Mouse (Mus musculus) lung, postnatal 14 days (tissue): Measurements from ENCODE around the gene Sgpl1.
"Not testable (repeated sequence)": the region's sequence is repeated elsewhere in the genome, so short reads cannot be mapped to it uniquely, and the experiment has no call there.

Experiments used
- DNase-seq: peaks from one replicate; pipeline ENCODE4 v3.0.0; 2021

The Sgpl1 gene

DNA sequence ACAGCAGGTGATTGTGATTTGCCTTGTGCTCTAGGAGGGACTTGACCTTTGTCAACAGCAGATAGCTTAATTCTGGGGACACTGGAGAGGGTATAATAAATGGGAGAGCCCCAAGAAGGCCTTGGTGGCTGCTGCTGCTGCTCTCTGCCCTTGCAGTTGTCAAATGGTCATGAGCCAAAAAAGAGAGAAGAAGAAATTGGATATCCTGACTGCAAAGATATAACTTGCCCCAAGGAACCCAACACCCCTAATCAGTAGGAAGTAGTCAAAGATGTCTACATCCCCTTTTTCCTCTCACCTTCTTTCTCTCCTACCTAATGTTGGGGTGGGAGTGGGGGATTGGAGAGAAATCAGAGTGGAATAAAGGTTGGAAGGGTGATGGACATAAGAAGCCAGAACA lies 4.6 kb upstream of the Sgpl1 start:
- no peak for DNase-seq

DNA sequence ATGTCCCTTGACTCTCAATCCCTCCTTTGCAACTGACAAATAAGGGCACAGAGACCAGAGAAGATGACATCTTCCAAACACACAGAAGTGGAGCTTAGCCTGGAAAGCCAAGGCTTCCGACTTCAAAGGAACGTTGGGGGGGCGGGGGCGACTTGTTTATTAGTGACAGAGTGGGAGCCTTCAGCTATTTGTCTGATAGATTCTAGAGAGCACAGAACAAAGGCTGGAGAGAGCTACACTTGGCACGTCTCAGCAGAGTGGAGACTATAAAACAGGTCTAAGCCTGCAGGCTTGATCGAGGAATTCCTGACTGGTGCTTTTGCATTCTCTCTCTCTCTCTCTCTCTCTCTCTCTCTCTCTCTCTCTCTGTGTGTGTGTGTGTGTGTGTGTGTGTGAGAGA lies 3.1 kb upstream of the Sgpl1 start:
- no peak for DNase-seq

DNA sequence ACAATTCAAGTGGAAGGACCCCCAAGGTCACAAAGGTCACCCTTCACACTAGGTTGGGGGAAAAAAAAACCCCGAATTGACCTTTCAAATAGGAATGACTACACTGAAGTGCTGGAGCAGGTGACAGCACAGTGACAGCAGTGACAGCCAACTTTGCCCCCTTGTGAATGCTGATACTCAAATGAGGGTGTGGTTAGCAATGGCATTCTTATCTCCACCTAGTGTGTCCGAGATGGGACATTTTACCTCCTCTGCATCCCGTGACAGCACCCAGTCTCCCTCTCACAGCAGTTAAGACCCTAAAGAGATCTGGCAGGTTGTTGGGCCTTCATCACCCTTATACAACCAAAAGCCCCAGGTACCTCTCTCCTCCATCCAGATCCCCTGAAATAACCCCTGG lies 2.0 kb upstream of the Sgpl1 start:
- no peak for DNase-seq

DNA sequence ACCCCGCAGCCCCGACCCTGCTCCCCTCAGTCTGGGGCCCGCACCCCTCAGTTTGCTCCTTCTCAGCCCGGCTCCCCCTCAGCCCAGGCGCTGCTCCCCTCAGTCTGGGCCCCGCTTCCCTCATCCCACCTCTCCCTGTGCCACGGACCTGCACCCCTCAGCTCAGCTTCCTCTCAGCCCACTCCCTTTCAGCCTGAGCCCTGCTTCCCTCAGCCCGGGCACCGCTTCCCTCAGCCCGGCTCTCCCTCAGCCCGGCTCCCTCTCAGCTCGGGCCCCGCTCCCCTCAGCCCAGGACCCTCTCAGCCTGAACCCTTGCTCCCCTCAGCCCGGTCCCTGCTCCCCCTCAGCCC lies 721 bp downstream of the Sgpl1 start:
- peak; percentile 24 for DNase-seq

DNA sequence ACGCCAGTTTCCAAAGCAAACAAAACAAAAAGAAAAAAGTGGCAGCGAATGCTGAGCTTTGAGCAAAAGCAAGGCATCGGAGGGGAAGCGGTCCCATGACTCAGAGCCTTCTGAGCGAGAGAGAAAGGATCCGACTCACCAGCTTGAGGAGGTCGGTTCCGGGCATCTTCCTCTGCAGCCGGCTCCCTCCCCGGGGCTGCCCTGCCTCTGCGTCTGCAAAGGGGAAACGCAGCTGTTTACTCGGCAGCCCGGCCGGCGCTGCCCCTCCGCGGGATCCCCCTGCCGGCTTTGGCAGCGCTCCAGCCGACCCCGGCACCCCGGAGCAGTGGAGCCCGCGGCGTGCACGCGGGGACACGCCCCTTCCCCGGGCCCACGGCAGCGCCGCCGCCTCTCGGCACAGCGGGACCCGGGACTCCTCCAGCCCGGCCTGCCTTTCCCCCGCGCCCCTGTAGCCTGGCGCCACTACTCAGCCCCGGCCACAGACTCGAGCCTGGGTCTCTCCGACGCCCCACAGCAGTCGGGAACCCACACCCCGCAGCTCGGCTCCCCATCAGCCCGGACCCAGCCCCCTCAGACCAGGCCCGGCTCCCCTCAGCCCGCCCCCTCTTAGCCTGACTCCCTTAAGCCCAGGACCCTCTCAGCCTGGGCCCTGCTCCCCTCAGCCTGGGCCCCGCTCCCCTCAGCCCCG lies 1.2 kb downstream of the Sgpl1 start:
- peak; percentile 49 for DNase-seq

DNA sequence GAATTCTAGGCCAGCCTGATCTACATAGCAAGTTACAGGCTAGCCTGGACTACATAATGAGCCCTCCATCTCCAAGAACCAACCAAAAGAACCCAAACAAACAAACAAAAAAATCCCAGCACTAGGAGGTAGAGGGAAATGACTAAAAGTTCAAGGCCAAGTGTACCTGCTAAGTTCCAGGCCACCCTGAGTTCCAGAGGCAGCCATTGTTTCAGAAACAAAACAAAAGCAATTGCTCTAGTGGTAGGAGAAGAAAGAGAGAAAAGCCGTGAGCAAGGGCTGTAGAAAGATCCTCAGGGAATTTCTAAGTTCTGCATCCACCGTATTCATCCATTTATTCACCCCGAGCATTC lies 1.8 kb downstream of the Sgpl1 start:
- no peak for DNase-seq

DNA sequence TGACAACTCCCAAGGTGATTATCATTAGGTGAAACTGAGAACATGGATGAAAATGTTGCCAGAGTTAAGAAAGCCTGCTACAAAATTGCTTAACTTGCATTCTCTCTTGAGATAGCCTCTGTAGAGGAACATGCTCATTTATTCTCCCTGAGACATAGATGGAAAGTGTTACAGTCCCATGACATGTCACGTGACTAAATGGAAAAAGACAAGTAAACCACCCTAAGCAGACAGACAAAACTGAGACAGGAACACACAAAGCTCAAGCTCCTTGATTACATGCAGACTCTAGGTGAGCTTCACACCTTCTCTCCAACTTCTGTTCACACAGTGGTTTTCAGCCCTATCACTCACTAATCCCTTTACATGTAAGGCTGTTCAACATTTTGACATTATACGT lies 4.2 kb downstream of the Sgpl1 start:
- DNase-seq, result no peak

DNA sequence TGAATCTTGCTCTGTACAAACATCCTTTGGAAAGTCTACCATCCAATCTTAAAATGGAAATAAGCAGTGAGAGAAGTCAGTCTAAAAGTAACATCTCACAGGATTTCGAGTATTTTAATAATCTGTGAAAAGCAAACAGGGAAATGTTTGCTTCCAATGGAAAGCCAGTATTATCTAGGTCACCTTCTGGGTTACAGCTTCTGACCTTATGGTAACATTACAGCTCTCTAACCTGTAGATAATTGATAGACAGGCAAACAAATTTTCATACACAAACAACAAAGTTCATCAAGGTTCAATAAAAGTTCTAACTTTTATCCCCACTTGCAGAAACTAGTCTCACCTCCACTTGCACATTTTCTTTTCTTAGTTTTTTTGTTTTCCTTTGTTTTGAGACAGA lies 9.9 kb downstream of the Sgpl1 start:
- DNase-seq, result no peak

DNA sequence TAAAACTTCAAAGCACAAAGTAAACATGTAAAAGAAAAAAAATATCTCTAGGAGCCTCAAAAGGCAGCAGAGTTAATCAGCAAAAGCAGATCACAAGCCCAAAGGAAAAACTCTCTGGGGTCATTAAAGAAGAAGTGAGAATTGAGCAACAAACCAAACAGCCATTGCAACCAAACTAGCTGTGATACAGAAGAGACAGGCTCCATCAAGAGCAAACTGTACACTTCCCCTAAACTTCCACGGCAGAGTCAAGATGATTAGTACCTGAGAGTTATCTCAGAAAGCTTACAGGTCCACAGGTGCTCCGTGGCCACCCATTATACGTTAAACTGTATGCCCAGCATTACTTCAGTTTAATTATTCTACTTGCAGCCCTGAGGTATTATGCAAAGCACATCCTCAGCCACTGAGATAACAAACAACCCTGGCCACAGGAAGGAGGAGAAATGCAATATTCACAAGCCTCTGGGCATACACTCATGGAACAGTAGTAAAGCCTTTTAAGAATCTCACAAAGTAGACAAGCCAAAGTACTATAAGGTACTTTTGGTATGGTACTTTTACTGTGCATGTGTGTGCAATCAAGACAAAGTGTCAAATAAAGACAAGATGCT lies 12.2 kb downstream of the Sgpl1 start:
- no peak for DNase-seq

DNA sequence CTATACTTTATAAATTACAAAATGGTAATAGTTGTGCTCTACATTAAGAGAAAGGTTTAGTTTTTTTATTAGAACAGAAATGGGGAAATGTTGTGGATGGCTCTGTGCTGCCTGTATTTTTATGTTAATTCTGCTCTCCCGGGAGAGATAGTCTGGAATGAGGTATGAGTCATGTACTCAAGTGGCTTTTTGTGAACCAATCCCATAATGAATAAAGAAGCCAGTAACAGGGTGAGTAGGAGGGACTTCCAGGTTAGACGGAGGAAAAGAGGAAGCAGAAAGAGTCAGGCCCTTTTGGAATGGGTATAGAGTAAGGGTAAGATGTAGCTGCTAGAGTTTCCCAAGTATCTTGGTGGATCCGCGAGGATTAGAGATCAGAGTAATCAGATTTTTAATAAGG lies 13.5 kb downstream of the Sgpl1 start:
- DNase-seq, result no peak

DNA sequence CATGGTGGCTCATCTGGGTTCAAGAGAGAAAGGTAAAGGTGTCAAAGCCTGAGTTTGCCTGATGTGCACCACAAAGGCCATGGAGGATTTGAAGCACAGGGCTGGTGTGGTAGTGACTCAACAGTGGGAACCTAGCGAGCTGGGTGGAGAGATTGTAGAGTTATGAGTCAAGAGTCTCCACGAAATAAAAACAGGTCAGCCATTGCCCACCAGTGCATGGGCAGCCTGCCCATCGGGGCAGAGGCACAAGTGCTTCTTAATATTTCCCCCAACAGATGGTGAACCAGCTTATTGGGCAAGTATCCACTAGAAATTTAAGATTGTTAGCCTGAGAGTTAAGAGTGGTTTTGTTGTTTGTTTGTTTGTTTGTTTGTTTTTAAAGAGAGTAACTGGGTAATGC lies 16.5 kb downstream of the Sgpl1 start:
- DNase-seq, result no peak

DNA sequence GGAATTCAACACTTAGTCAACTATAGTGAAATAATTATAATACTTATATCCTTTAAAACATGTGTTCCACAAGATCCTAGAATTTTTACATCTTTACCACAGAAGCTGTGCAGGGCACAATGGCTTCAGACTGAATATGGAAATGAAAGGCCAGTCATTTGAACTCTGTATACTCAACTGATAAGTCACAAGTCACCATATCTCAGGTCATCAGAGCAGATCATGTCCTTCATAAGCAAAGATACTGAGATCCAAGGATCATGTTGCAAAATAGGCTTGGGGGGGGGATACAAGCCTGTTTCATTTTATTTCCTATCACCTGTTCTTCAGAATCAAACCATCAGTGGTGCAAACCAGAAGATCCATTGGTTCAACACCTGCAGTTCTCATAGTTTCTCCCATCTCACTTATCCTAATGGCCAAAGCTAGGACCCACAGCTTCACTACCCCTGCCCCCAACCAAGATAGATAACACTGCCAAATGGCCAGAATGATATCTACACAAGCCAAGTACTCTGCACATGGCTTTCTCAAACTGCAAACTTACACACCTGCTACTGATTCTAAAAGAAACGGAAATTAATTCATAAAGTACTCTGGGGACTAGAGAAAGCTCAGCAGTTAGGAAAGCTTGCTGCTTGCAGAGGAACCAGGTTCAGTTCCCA lies 18.7 kb downstream of the Sgpl1 start:
- no peak for DNase-seq

DNA sequence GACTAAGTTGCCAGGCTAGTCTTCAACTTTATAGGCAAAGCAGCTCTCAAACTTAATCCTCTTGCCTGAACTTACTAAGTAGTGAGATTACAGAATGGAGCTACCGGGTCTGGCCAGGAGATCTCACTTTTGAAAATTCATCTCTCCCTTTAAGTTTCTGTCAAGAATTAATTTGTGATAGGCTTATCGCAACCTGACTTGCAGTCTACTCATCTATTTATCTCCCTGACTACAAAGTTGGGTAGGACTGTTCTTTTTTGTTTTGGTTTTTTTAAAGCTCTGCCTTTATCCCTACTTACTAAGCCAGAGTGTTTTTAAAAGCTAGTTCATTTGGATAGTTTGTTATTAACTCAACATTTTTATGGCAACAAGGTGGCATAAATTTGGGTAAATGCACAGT lies 23.0 kb downstream of the Sgpl1 start:
- DNase-seq, result no peak

DNA sequence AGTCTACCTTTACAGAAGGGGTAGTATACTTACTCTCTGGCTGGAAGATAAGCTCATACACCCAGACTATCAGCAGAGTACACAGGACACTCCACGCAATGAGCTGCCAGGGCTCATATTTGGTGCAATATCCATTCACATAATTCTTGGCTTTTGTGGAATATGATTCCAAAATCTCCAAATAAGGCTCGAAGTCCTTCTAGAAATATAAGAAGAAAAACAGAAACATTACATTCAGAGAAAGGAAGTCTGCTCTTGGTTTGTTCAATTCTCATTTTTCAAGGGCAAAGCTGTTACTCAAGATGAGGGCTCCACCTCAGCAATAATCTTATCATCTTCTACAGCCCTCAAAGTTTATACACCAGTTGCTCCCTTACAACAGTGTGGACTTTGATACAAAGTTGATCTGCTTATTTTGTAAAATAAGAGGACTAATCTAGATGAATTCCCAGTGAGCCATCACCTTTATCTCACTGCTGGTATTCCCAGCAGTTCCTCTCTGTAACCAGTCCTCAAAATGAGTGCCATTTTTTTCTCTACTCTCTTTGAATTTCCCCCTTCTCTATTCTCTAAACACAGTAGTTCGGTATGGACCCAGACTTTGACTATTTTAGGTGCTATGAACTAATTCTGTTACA lies 24.1 kb downstream of the Sgpl1 start:
- DNase-seq, result no peak

DNA sequence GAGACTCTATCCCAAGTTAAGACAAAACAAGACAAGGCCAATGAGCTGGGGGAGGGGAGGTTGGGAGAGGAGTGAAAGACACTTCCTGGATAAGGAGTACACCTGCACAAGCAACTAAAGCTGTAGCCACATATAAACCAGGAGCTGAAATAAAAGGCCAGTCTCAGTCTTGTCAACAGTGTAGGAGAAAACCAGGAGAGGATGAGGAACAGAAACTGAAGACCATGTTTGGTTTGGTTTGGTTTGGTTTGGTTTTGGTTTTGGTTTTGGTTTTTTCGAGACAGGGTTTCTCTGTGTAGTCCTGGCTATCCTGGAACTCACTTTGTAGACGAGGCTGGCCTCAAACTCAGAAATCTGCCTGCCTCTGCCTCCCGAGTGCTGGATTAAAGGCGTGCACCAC lies 25.8 kb downstream of the Sgpl1 start:
- not testable (repeated sequence) for DNase-seq

DNA sequence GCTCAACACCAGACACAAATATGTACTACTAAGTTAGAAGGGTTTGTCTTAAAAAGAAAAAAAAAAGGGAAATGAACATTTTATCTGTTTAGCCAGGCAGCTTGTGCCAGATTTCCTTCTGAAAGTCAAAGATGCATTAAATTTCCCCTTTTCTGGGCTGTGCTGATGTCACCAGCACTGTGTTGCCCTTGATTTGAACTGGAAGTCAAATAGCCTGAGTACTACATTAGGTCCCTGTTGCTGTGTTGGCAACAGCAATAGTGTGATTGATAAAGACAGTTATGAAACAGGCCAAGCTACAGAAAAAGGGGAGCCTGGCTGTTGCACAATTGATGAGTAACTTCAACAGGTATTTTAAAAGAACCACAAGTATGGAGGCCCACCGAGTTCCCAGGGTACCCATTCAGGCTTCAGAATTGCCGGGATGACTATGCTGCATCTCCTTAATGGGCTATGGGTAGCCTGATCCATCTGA lies 33.2 kb downstream of the Sgpl1 start:
- DNase-seq, result no peak

DNA sequence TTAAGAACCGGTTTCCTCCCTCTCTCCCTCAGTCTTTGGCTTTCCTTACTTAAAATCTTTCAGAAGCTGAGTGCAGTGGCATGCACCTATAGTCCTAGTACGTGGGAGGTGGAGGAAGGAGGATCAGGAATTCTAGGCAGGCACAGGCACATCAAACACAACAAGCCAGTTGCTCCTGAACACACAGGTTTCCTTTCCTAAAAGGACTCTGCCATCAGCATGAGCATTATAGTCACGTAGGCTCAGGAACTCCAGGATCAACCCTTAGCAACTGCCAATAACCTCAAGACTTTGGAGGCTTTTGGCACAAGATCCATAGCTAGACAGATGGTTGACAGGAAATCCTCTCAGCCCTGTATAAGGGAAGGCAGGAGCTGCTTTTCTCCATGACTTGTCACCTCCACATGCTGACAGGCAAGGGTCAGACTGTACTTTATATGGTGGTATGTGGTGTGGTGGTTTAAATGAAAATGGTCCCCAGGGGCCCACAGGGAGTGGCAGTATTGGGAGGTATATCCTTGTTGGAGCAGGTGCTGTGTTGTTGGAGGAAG lies 43.9 kb downstream of the Sgpl1 start:
- DNase-seq, result no peak

DNA sequence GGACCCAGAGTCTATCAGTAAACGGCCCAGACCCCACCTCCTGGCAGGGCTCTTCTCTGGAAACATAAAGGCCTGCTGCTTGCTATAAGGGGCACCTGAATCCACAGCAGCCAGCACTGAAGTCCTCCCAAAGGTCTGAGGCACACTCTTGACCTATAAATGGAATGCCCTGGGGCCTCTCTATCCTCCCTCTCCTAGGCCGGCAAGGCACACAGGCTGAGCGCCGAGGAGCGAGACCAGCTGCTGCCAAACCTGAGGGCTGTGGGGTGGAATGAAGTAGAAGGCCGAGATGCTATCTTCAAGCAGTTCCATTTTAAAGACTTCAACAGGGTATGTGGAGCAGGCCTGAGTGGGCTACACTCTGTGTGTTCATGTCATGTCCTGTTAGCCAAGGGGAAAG lies 55.6 kb downstream of the Sgpl1 start:
- DNase-seq, result no peak

DNA sequence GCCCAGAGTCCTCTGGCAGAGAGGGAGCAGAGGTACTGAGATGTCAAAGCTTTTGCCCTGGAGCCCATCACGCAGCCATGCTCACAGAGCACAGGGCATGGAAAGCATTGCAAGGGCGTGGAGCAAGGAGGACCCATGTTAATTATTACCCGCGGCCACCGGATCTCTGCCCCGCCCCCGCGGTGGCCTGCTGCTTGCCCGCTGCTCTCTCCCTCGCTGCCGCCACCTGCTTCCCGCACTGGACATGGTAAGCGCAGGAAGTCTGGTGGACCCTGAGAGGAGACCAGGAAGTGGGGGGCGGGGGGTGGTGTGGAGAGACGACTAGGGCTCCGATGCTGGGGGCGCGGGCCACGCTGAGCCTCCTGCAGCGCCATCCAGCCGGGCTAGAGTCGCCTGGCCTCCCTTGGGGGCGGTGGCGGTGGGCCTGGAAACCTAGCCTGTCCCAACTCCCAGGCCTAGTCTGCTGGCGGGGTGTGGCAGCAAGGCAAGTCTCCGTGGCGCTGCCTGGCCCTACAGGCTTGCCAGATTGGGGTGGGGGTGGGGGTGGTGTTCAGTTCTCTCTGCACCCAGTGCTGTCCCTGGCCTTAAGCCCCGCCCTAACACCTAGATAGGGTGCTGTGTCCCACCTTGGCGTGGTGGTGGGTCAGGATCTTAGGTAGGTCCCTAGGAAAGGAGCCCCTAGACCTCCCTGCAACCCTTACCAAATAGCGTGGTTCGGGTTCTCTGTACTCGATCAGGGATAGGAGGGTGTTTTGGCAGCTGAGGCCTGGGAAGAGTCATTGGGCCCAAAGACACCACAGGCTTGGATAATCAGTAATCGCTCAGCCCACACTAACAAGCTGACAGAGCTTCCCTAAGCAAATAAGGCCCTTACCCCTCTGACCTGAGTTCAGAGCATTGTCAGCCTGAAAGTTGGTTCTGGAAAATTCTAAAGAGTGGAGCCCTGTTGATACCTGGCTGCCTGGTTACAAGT lies 58.0 kb downstream of the Sgpl1 start, which contains the start of gene Pcbd1:
Gene Pcbd1 (plus strand): TSS at position 162 of the 973 bp plus-strand sequence.
- peak; percentile 55 for DNase-seq

DNA sequence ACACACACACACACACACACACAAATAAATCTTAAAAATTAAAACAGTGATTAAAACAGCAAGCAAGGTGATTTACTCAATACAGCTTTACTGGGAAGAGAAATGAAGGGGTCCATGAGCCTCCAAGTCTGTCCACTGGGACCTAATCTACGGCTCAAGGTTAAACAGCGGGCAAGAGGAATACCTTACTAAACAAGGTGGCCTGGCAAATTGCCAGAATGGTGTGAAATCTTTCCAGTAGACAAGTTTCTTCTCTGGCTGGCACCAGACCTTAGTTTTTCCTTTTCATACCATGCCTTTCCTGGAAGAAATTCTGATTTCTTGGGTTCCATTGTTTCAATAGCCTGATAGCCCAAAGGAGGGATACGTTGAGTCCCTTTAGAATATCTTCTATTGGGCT lies 59.0 kb downstream of the Sgpl1 start:
- no peak for DNase-seq

DNA sequence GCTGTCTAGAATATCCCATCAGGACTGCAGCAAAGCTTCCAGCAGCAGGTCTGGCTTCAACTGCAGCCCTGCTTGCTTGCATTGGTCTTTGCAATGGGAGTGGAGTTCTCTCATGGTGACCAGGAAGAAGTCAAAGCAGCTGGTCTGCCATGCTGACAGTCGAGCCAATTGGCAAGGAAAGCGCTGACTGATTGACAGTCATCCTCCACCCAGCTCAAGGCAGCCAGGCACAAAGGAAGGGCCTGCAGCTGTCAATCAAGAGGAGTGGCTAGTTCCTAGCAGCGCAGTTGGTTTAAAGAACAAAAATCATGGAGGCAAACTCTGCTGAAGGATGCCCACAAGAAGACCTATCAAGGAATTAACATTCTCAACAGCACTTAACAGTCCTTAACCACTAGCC lies 61.0 kb downstream of the Sgpl1 start:
- DNase-seq, result no peak

DNA sequence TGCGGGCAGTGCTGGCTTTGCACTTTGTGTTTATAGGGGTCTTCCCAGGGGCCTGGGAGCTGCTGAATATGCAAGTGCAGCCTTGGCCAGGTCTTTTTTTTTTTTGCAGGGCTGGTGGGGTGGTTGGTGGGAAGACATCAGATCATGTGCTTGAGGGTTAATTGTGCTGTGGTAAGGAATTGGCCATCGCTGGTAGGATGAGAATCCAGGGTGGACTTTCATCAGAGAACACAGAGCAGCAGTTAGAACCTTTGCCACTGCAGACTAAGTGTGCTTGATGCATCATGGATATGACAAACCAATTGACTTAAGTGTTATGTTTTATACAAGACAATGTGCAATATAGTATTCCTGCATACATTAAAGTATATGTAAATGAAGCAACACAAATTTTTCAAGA lies 62.1 kb downstream of the Sgpl1 start:
- DNase-seq, result no peak

DNA sequence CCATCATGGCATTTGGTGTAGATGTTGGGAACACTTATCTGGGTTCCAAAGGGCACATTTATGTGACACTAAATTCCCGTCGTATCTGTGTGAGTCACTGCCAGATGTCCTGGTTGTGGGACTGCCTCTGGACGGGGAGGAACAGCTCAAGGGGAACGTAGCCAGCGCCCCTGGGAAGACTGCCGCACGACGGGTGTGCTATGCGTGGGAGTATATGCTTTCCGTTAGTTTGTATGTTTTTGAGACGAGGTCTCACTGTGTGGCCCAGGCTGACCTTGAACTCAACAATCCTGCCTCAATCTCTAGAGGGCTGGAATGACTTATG lies 66.6 kb downstream of the Sgpl1 start:
- no peak for DNase-seq
